Mouse (Mus musculus) heart, postnatal 0 days (tissue): ENCODE measurements around the gene Rims1. TPM values are rescaled to one million over a fixed set of nuclear protein-coding genes. Genes with fewer than 3 reads are reported as not detected.

Experiments
- ATAC-seq: fragments of 200-750 bp; cut with Nextera tagmentation; 2 replicates; pipeline ENCODE4 v1.8.0; 2017; ENCODE audit warnings: low read depth, moderate number of reproducible peaks, moderate library complexity; ENCODE audit not compliant: insufficient read depth
- DNase-seq: peaks from one replicate; pipeline ENCODE4 v3.0.0-alpha.2; 2016; ENCODE audit warnings: low spot score
- H3K27ac ChIP-seq: fragments of 300-500 bp; sonication (generic); 2 replicates; pipeline ENCODE4 v1.5.1; 2014; ENCODE audit warnings: low read depth, mild to moderate bottlenecking
- H3K27me3 ChIP-seq: fragments of 300-500 bp; sonication (generic); 2 replicates; pipeline ENCODE4 v1.6.1; 2014; ENCODE audit warnings: low read length, mixed read lengths; ENCODE audit not compliant: control insufficient read depth, insufficient read depth
- H3K36me3 ChIP-seq: fragments of 300-500 bp; sonication (generic); replicated peaks from 2 replicates; pipeline ENCODE4 v1.6.1; 2014; ENCODE audit warnings: low read length, mixed read lengths; ENCODE audit not compliant: control insufficient read depth, insufficient read depth
- H3K4me1 ChIP-seq: fragments of 300-500 bp; sonication (generic); 2 replicates; pipeline ENCODE4 v1.6.1; 2014; ENCODE audit warnings: antibody characterized with exemption; ENCODE audit not compliant: control insufficient read depth, insufficient read depth
- H3K4me2 ChIP-seq: fragments of 300-500 bp; sonication (generic); 2 replicates; pipeline ENCODE4 v1.6.1; 2014; ENCODE audit warnings: low read depth, mild to moderate bottlenecking, low read length, moderate library complexity
- H3K4me3 ChIP-seq: fragments of 300-500 bp; sonication (generic); 2 replicates; pipeline ENCODE4 v1.5.1; 2014; ENCODE audit warnings: low read depth, low read length
- H3K9ac ChIP-seq: fragments of 300-500 bp; sonication (generic); replicated peaks from 2 replicates; pipeline ENCODE4 v1.6.1; 2014; ENCODE audit warnings: low read depth, low read length, mixed read lengths
- H3K9me3 ChIP-seq: fragments of 300-500 bp; sonication (generic); replicated peaks from 2 replicates; pipeline ENCODE4 v1.6.1; 2016; ENCODE audit warnings: low read length; ENCODE audit not compliant: control insufficient read depth
- CTCF ChIP-seq: IDR thresholded peaks from 2 replicates; pipeline ENCODE4 v1.5.1; 2016; ENCODE audit warnings: antibody characterized with exemption, control low read depth, low read depth
- EP300 ChIP-seq: IDR thresholded peaks from 2 replicates; pipeline ENCODE4 v1.6.1; 2016; ENCODE audit warnings: antibody characterized with exemption, low read depth
- WGBS: fragments of 180-500 bp; shearing (Covaris S2); extraction: QIAGEN DNeasy Blood & Tissue Kit; methylation state at CpG from one replicate; pipeline ENCODE4 v1.1.7; 2014; 5-methylcytosine and 5-hydroxymethylcytosine counted together
- polyA plus RNA-seq: library from polyadenylated mRNA; unstranded; fragments of >200 nt; fragmentation: Nextera tagmentation; extraction: Ambion mirVana; gene quantifications from 2 replicates; pipeline ENCODE4 v1.2.1, GENCODE M21; 2015
- total RNA-seq: library from RNA; depleted of rRNA; stranded (reverse); fragments of >200 nt; gene quantifications from 2 replicates; pipeline ENCODE4 v1.2.3, GENCODE M21; 2014; ENCODE audit warnings: low replicate concordance

Rims1 gene
- total and polyA plus RNA-seq, 2 experiments from 2014 or later, result 0.59 to 2.6 TPM

DNA sequence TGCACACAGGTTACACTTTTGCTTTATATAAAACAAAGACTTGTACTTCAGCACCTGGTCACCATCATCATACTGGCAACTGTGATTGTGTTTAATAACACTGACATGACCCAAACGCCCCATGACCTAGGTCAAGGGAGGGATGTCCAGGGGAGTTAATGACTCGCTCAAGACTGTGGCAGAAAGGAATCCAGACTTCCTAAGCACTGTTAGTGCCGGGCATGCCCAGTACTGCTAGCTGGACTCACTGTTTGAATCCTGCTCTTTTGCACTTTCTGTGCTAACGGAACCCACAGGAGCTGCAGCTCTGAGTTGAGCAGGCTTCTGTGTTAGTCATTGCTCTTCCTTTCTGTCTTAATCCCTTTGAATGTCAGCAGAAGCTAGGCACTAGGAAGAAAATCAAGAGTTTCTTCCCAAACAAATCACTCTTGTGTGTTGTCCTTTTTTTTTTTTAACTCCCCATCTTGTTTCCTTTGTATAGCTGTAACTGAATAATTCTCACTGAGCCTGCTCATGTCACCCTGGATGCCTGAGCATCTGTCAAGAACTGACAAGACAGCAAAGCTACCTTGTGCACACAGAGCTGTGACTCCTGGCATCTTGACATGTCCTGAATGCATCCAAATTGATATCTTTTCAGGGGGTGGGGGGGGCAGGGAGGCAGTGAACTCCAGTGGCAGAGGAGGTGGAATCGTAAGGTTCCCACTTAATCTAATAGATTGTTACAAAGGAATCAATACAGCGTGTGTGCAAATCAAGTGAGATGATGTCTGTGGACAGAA, 543.4 kb downstream of the Rims1 start:
- Histone ChIP-seq H3K9me3 (no peaks in the 10 kb centered on the region), H3K36me3 (no peaks in the 10 kb centered on the region), H3K4me1 (no peaks in the 10 kb centered on the region), H3K27me3 (no peaks in the 10 kb centered on the region), H3K27ac (no peak overlapping the region), H3K9ac (no peak overlapping the region), H3K4me3 (no peak overlapping the region), H3K4me2 (no peak overlapping the region)
- TF ChIP-seq CTCF, result no peak
- 60% methylated on average over 6 of the region's 6 CpGs for WGBS
- ATAC-seq, result no peak
- no peak for DNase-seq

DNA sequence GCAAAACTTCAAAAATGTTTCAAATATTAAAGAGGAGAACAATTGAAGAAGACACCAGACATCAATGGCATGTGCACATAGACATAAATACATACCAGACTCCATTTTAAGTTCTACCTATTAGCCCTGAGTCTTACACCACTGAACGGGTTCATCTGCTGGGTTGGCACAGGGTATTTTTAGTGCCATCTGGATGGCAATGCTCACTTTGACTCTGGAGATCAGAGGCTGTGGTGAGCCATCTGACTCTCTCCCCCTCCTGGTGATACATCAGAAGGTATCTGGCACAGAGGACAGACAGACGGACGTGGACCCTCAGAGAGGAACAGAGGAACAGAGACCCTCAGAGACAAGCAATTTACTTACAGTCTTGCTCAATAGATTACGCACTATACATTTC, 544.1 kb downstream of the Rims1 start:
- 74% methylated on average over 4 of the region's 4 CpGs for WGBS
- no peak overlapping the region for H3K9ac ChIP-seq
- TF ChIP-seq CTCF, result no peak
- DNase-seq (no peak), ATAC-seq (no peak)
- no peaks in the 10 kb centered on the region for H3K36me3 ChIP-seq
- H3K27me3 ChIP-seq, result no peaks in the 10 kb centered on the region
- H3K9me3 ChIP-seq, result no peaks in the 10 kb centered on the region
- no peak overlapping the region for H3K4me2 ChIP-seq
- H3K27ac ChIP-seq, result no peak overlapping the region
- H3K4me1 ChIP-seq, result no peaks in the 10 kb centered on the region
- no peak overlapping the region for H3K4me3 ChIP-seq

DNA sequence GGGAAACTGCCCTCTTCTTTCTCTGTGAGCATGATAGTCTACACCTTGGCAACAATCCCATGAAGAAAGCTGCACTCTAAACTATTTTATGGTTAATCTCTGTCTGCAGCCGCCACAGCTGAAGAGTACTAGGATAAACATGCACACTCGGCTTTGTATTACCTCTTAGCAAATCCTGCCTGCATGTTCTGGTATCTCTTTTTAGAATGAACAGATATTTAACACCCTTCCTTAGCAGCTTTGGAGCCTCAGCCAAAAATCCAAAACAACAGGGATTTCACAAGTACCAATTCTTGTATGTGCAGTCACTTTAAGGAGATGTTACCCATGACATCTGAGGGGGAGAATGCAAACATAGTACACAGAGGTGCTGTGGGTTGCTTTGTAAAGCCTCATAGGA, 545.5 kb downstream of the Rims1 start:
- TF ChIP-seq CTCF, result no peak
- no peak for TF ChIP-seq EP300
- DNase-seq (no peak), ATAC-seq (no peak)
- H3K4me1 ChIP-seq, result no peaks in the 10 kb centered on the region
- no peak overlapping the region for H3K27ac ChIP-seq
- H3K4me3 ChIP-seq, result no peak overlapping the region
- H3K4me2 ChIP-seq, result no peak overlapping the region
- H3K27me3 ChIP-seq, result no peaks in the 10 kb centered on the region
- H3K36me3 ChIP-seq, result no peaks in the 10 kb centered on the region
- 49% methylated on average over 2 of the region's 2 CpGs for WGBS
- no peak overlapping the region for H3K9ac ChIP-seq
- no peaks in the 10 kb centered on the region for H3K9me3 ChIP-seq

DNA sequence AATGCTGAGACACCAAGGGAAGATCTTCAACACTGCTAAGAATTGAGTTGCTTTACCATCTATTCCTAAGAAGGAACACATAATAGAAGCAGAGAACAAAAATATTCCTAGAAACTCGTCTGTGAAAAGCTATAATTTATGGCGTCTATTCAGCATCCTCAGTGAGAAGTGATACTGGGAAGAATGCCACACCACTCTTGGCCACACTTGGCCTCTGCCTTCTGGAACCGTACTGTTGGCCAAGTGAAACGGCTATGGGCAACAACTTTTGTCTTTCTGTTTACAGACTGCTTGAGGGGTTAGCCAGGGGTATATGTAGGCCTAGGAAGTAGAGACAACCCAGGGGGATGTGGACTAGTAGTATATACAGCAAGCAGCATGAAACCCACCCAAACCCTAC, 547.4 kb downstream of the Rims1 start:
- Histone ChIP-seq H3K27ac (no peak overlapping the region), H3K4me3 (no peak overlapping the region), H3K36me3 (no peaks in the 10 kb centered on the region), H3K4me1 (no peaks in the 10 kb centered on the region), H3K27me3 (no peaks in the 10 kb centered on the region), H3K9ac (no peak overlapping the region), H3K9me3 (no peaks in the 10 kb centered on the region), H3K4me2 (no peak overlapping the region)
- TF ChIP-seq EP300 (no peak), CTCF (no peak)
- ATAC-seq (no peak), DNase-seq (no peak)
- 59% methylated on average over 4 of the region's 4 CpGs for WGBS

DNA sequence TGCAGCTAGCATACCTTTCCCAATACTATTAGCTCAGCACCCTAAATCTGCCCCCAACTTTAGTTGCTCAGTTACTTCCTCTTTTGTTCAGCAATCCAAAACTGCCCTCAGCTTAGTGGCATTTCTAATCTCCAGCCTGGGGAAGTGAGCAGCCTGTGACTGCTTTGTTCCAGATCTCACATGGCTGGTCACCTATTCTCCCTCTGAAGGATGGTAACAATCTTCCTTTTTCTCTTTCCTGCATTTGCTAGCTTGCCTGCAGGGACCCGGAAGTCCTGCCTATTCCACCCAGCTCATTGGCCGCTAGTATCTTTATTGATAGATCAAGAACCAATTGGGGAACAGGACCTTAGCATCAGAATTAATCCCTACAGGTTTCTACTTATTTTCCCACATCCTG, 551.5 kb downstream of the Rims1 start:
- TF ChIP-seq EP300 (no peak), CTCF (no peak)
- Histone ChIP-seq H3K9me3 (no peaks in the 10 kb centered on the region), H3K36me3 (no peaks in the 10 kb centered on the region), H3K27ac (no peak overlapping the region), H3K4me1 (no peaks in the 10 kb centered on the region), H3K9ac (no peak overlapping the region), H3K4me3 (no peak overlapping the region), H3K4me2 (no peak overlapping the region), H3K27me3 (no peaks in the 10 kb centered on the region)
- ATAC-seq (no peak), DNase-seq (no peak)
- WGBS, result 71% methylated on average over 2 of the region's 2 CpGs

DNA sequence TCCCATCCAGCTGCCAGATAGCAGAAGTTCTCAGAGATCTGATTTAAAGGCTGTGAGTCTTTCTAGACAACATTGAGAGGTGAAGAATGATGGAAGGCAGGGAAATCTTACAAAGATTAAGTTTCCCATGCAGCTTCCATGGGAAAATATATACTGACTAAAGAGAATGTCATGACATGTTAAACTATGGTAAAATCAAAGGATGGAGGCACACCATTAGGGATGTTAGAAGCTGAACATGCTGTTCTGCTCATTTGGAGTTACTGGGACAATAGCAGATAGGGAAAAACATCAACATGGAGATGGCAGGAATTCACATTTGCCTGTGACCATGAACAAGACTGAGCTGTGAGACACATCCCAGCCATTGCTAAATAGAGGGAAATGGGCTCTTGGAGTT, 552.9 kb downstream of the Rims1 start:
- Histone ChIP-seq H3K9ac (no peak overlapping the region), H3K36me3 (no peaks in the 10 kb centered on the region), H3K27me3 (no peaks in the 10 kb centered on the region), H3K4me1 (no peaks in the 10 kb centered on the region), H3K4me3 (no peak overlapping the region), H3K4me2 (no peak overlapping the region), H3K27ac (no peak overlapping the region), H3K9me3 (no peaks in the 10 kb centered on the region)
- DNase-seq, result no peak
- TF ChIP-seq EP300 (no peak), CTCF (no peak)
- no peak for ATAC-seq
